In the genomic region with DNA sequence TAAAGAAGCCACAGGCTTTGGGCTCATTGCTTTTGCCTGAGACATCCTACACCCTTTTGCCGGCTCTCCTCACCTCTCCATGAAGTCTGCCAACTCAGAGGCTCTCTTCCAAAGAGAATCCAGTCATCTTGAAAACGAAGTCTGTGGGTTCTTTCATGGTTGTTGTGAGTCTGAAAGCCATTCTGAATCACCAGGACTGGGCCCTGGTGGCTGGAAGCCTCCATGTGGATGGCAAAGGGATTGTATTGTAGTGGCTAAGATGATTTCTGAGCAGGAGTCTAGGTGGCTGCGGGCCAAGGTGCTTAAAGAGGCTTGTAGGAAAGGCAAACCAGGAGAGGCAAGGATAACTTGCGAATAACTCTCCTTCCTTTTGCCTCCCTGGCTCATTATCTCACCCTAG, we compare ENCODE assay signal across 18 mouse cellular contexts. TPM values are rescaled to one million over a fixed set of nuclear protein-coding genes. Genes with fewer than 3 reads are reported as not detected.
DNase-seq lines count a peak whose midpoint lies in the region; ATAC-seq and TF ChIP-seq lines count a peak whose summit lies in the region.
"Had no signal": no experiment of that assay in that cellular context is flagged by ENCODE, and none has a peak within 500 bp of the region (broad histone marks: within the 10 kb centered on the region; RNA-seq: fewer than 3 reads in every experiment).

No protein-coding gene starts in this region.

- WGBS in neural tube, embryonic 11.5 days: 5% methylated on average over 4 of the region's 4 CpGs
- WGBS in kidney, postnatal 0 days: 32% methylated on average over 4 of the region's 4 CpGs
- 5% methylated on average over 4 of the region's 4 CpGs for WGBS in neural tube, embryonic 15.5 days

- peak overlapping the region; percentile 88 for H3K27ac ChIP-seq in neural tube, embryonic 11.5 days (ENCODE audit: low read depth, low read length)
- peak overlapping the region; percentile 92 for H3K27ac ChIP-seq in kidney, postnatal 0 days
- H3K27ac ChIP-seq in neural tube, embryonic 15.5 days (replicated peaks): peak overlapping the region; percentile 98
- H3K27ac ChIP-seq: forebrain, embryonic 13.5 days; hindbrain, embryonic 12.5 days; liver, embryonic 14.5 days had no signal

- H3K27me3 ChIP-seq in neural tube, embryonic 11.5 days (ENCODE audit: control insufficient read depth, insufficient read depth, low read length): peaks cover 6% of the 10 kb centered on the region; the same call in 1 of the 2 replicates
- 0 out of 2 replicates have a peak, but pooled peaks cover 5% of the 10 kb centered on the region for H3K27me3 ChIP-seq in kidney, postnatal 0 days (ENCODE audit: insufficient read depth, low read length)
- H3K27me3 ChIP-seq in neural tube, embryonic 15.5 days (replicated peaks): no peaks in the 10 kb centered on the region

- peaks cover 35% of the 10 kb centered on the region for H3K4me1 ChIP-seq in neural tube, embryonic 11.5 days (ENCODE audit: control insufficient read depth, insufficient read depth, low read length)
- H3K4me1 ChIP-seq in kidney, postnatal 0 days (replicated peaks; ENCODE audit: insufficient read depth, low read length): peaks cover 24% of the 10 kb centered on the region
- H3K4me1 ChIP-seq in neural tube, embryonic 15.5 days: peaks cover 94% of the 10 kb centered on the region

- H3K4me3 ChIP-seq in neural tube, embryonic 11.5 days (ENCODE audit: low read depth, low read length): peak overlapping the region; percentile 66
- H3K4me3 ChIP-seq in kidney, postnatal 0 days (replicated peaks; ENCODE audit: low read depth, low read length): no peak overlapping the region
- peak overlapping the region; percentile 51 for H3K4me3 ChIP-seq in neural tube, embryonic 15.5 days (replicated peaks)
- H3K4me3 ChIP-seq: forebrain, embryonic 13.5 days; heart, embryonic 12.5 days; hindbrain, embryonic 12.5 days had no signal

- DNase-seq in neural tube, embryonic 11.5 days (ENCODE audit: low spot score): no peak
- DNase-seq in neural tube, embryonic 10.5 days (ENCODE audit: extremely low spot score, low spot score): no peak
- peak; percentile 45 for DNase-seq in adrenal gland, postnatal 25 days
- no peak for DNase-seq in kidney, postnatal 0 days (ENCODE audit: low spot score)
- no peak for DNase-seq in lung, postnatal 14 days
- DNase-seq in T-cell, adult 2 months (ENCODE audit: low spot score): no peak
- DNase-seq: lung, postnatal 4 days; midbrain, embryonic 14.5 days; right cerebral cortex, postnatal 25 days had no signal

- no peak; the same call in 1 of the 2 replicates for TF ChIP-seq CTCF in kidney, postnatal 0 days (IDR thresholded peaks at IDR 0.05; ENCODE audit: low read depth)

- peak overlapping the region; percentile 99 for H3K4me2 ChIP-seq in neural tube, embryonic 11.5 days (ENCODE audit: low read depth)
- peak overlapping the region; percentile 80 for H3K4me2 ChIP-seq in kidney, postnatal 0 days (ENCODE audit: low read length)
- H3K4me2 ChIP-seq in neural tube, embryonic 15.5 days: peak overlapping the region; percentile 72
- H3K4me2 ChIP-seq: forebrain, embryonic 13.5 days; heart, embryonic 12.5 days; hindbrain, embryonic 12.5 days had no signal

- H3K9me3 ChIP-seq in neural tube, embryonic 11.5 days (ENCODE audit: control insufficient read depth, low read length): no peaks in the 10 kb centered on the region
- no peaks in the 10 kb centered on the region for H3K9me3 ChIP-seq in kidney, postnatal 0 days (replicated peaks; ENCODE audit: low read length)
- H3K9me3 ChIP-seq in neural tube, embryonic 15.5 days (replicated peaks): no peaks in the 10 kb centered on the region
- H3K9me3 ChIP-seq: forebrain, embryonic 13.5 days; heart, embryonic 12.5 days; hindbrain, embryonic 12.5 days had no signal

- ATAC-seq in neural tube, embryonic 11.5 days (ENCODE audit: insufficient read depth, low FRiP score, low TSS enrichment): no peak
- no peak for ATAC-seq in kidney, postnatal 0 days (replicated peaks; ENCODE audit: low FRiP score, low read depth)
- no peak for ATAC-seq in neural tube, embryonic 15.5 days (ENCODE audit: low FRiP score)
- ATAC-seq in CD4-positive, CD25-positive, alpha-beta regulatory T cell, adult 4 months: no peak
- ATAC-seq: forebrain, embryonic 13.5 days had no signal

- peak overlapping the region; percentile 95 for H3K9ac ChIP-seq in neural tube, embryonic 11.5 days (ENCODE audit: low read length)
- H3K9ac ChIP-seq in kidney, postnatal 0 days (ENCODE audit: low read depth, low read length): peak overlapping the region; percentile 83; the same call in 1 of the 2 replicates
- peak overlapping the region; percentile 83 for H3K9ac ChIP-seq in neural tube, embryonic 15.5 days (replicated peaks)
- H3K9ac ChIP-seq: forebrain, embryonic 13.5 days; heart, embryonic 12.5 days; hindbrain, embryonic 12.5 days; liver, embryonic 14.5 days had no signal

- no peaks in the 10 kb centered on the region for H3K36me3 ChIP-seq in neural tube, embryonic 11.5 days (ENCODE audit: control insufficient read depth, insufficient read depth, low read length)
- no peaks in the 10 kb centered on the region for H3K36me3 ChIP-seq in kidney, postnatal 0 days (ENCODE audit: insufficient read depth, low read length)
- no peaks in the 10 kb centered on the region for H3K36me3 ChIP-seq in neural tube, embryonic 15.5 days
- H3K36me3 ChIP-seq: heart, embryonic 12.5 days; hindbrain, embryonic 12.5 days had no signal

RNA-seq across cellular contexts. Expression of a gene that starts 4.1 kb away (rescaled TPM):
- 95.9 and 96.4 TPM in 2 replicates for polyA plus RNA-seq in neural tube, embryonic 11.5 days (2014; fragmentation: Nextera tagmentation; extraction: Ambion mirVana)
- total RNA-seq in adrenal gland, postnatal 25 days (2021): 59.4 and 68.1 TPM in 2 replicates
- 7.8 and 9.3 TPM in 2 replicates for polyA plus RNA-seq in kidney, postnatal 0 days (2015; fragmentation: Nextera tagmentation; extraction: Ambion mirVana)
- polyA plus RNA-seq in neural tube, embryonic 15.5 days (2015; fragmentation: Nextera tagmentation; extraction: Ambion mirVana): 23.4 and 35.1 TPM in 2 replicates
- not detected for polyA plus RNA-seq in CD4-positive, CD25-positive, alpha-beta regulatory T cell, adult 4 months (2017; shearing (Covaris generic))
- total RNA-seq: layer of hippocampus, adult 18-20 months; left cerebral cortex, postnatal 14 days had no signal
- polyA plus RNA-seq: forebrain, embryonic 13.5 days; midbrain, embryonic 14.5 days had no signal

RNA-seq across cellular contexts. Expression of a gene that starts 11.7 kb away (rescaled TPM):
- polyA plus RNA-seq in neural tube, embryonic 11.5 days (2014; fragmentation: Nextera tagmentation; extraction: Ambion mirVana): 63.7 and 67.1 TPM in 2 replicates
- total RNA-seq in adrenal gland, postnatal 25 days (2021): 21.5 and 26.7 TPM in 2 replicates
- 5.8 TPM in 2 replicates for polyA plus RNA-seq in kidney, postnatal 0 days (2015; fragmentation: Nextera tagmentation; extraction: Ambion mirVana)
- 56.5 and 108 TPM in 2 replicates for polyA plus RNA-seq in neural tube, embryonic 15.5 days (2015; fragmentation: Nextera tagmentation; extraction: Ambion mirVana)
- polyA plus RNA-seq in CD4-positive, CD25-positive, alpha-beta regulatory T cell, adult 4 months (2017; shearing (Covaris generic)): under 1 TPM in 1 of 2 experiments, not detected in 1; 0.43 TPM
- total RNA-seq: layer of hippocampus, adult 18-20 months; left cerebral cortex, postnatal 14 days had no signal
- polyA plus RNA-seq: embryonic facial prominence, embryonic 14.5 days; forebrain, embryonic 13.5 days; hindbrain, embryonic 12.5 days; midbrain, embryonic 14.5 days had no signal

RNA-seq across cellular contexts. Expression of a gene that starts 16.6 kb away (rescaled TPM):
- polyA plus RNA-seq in neural tube, embryonic 11.5 days (2014; fragmentation: Nextera tagmentation; extraction: Ambion mirVana): 62.6 and 67.3 TPM in 2 replicates
- total RNA-seq in adrenal gland, postnatal 25 days (2021): 7.3 and 8.4 TPM in 2 replicates
- polyA plus RNA-seq in kidney, postnatal 0 days (2015; fragmentation: Nextera tagmentation; extraction: Ambion mirVana): 5.9 and 7.0 TPM in 2 replicates
- 26.7 and 48.6 TPM in 2 replicates for polyA plus RNA-seq in neural tube, embryonic 15.5 days (2015; fragmentation: Nextera tagmentation; extraction: Ambion mirVana)
- not detected for polyA plus RNA-seq in CD4-positive, CD25-positive, alpha-beta regulatory T cell, adult 4 months (2017; shearing (Covaris generic))
- total RNA-seq: layer of hippocampus, adult 18-20 months; left cerebral cortex, postnatal 14 days had no signal
- polyA plus RNA-seq: forebrain, embryonic 13.5 days; midbrain, embryonic 14.5 days had no signal

RNA-seq across cellular contexts. Expression of a gene that starts 25.9 kb away (rescaled TPM):
- polyA plus RNA-seq in neural tube, embryonic 11.5 days (2014; fragmentation: Nextera tagmentation; extraction: Ambion mirVana): 36.1 and 40.0 TPM in 2 replicates
- total RNA-seq in adrenal gland, postnatal 25 days (2021): 0.85 and 1.5 TPM in 2 replicates
- 11.0 and 12.4 TPM in 2 replicates for polyA plus RNA-seq in kidney, postnatal 0 days (2015; fragmentation: Nextera tagmentation; extraction: Ambion mirVana)
- polyA plus RNA-seq in neural tube, embryonic 15.5 days (2015; fragmentation: Nextera tagmentation; extraction: Ambion mirVana): 19.7 and 30.9 TPM in 2 replicates
- polyA plus RNA-seq in CD4-positive, CD25-positive, alpha-beta regulatory T cell, adult 4 months (2017; shearing (Covaris generic)): not detected
- total RNA-seq: layer of hippocampus, adult 18-20 months; left cerebral cortex, postnatal 14 days had no signal
- polyA plus RNA-seq: embryonic facial prominence, embryonic 14.5 days; forebrain, embryonic 13.5 days; heart, embryonic 12.5 days; hindbrain, embryonic 12.5 days; midbrain, embryonic 14.5 days had no signal

RNA-seq across cellular contexts. Expression of a gene that starts 34.9 kb away (rescaled TPM):
- polyA plus RNA-seq in neural tube, embryonic 11.5 days (2014; fragmentation: Nextera tagmentation; extraction: Ambion mirVana): 36.3 and 37.3 TPM in 2 replicates
- total RNA-seq in adrenal gland, postnatal 25 days (2021): 7.6 and 9.0 TPM in 2 replicates
- 2.7 and 3.9 TPM in 2 replicates for polyA plus RNA-seq in kidney, postnatal 0 days (2015; fragmentation: Nextera tagmentation; extraction: Ambion mirVana)
- polyA plus RNA-seq in neural tube, embryonic 15.5 days (2015; fragmentation: Nextera tagmentation; extraction: Ambion mirVana): 14.6 and 20.7 TPM in 2 replicates
- not detected for polyA plus RNA-seq in CD4-positive, CD25-positive, alpha-beta regulatory T cell, adult 4 months (2017; shearing (Covaris generic))
- total RNA-seq: layer of hippocampus, adult 18-20 months; left cerebral cortex, postnatal 14 days had no signal
- polyA plus RNA-seq: forebrain, embryonic 13.5 days had no signal
